Mouse (Mus musculus) thymus, postnatal 4 days (tissue): ENCODE measurements at regions not wholly inside any gene's neighbourhood (a gene's known extent, or its start where the extent isn't known, plus 50 kb on each side); places are given as distances from the start of the nearest gene placed in this dataset.
"Not testable (repeated sequence)": the region's sequence is repeated elsewhere in the genome, so short reads cannot be mapped to it uniquely, and the experiment has no call there.

Source experiments
- DNase-seq: peaks from one replicate; pipeline ENCODE4 v3.0.0; 2021

- DNase-seq = no peak
Measured at GRCm38 (mm10) chr3:81750164-81750563, 182.2 kb upstream of the Ctso start.

GRCm38 (mm10) chr3:81752955-81753354 lies 179.4 kb upstream of the Ctso start:
- DNase-seq = no peak

GRCm38 (mm10) chr3:81760383-81760782 lies 172.0 kb upstream of the Ctso start:
- DNase-seq = no peak

GRCm38 (mm10) chr3:81760914-81761313 lies 171.5 kb upstream of the Ctso start:
- no peak for DNase-seq

GRCm38 (mm10) chr3:81771812-81772211 lies 160.6 kb upstream of the Ctso start:
- DNase-seq = no peak

GRCm38 (mm10) chr3:81773012-81773411 lies 159.4 kb upstream of the Ctso start:
- DNase-seq = no peak

- no peak for DNase-seq
Measured at GRCm38 (mm10) chr3:81782081-81782480, 150.3 kb upstream of the Ctso start.

GRCm38 (mm10) chr3:81782921-81783541 lies 149.4 kb upstream of the Ctso start:
- peak; percentile 20 for DNase-seq

GRCm38 (mm10) chr3:81788915-81789314 lies 143.5 kb upstream of the Ctso start:
- DNase-seq = peak; percentile 11

- no peak for DNase-seq
Measured at GRCm38 (mm10) chr3:81789664-81790063, 142.7 kb upstream of the Ctso start.

GRCm38 (mm10) chr3:81802096-81802495 lies 130.3 kb upstream of the Ctso start:
- no peak for DNase-seq

- no peak for DNase-seq
Measured at GRCm38 (mm10) chr3:81805745-81806144, 126.7 kb upstream of the Ctso start.

- no peak for DNase-seq
Measured at GRCm38 (mm10) chr3:81809604-81810003, 122.8 kb upstream of the Ctso start.

GRCm38 (mm10) chr3:81820304-81820703 lies 112.1 kb upstream of the Ctso start:
- no peak for DNase-seq

GRCm38 (mm10) chr3:81829525-81829924 lies 102.9 kb upstream of the Ctso start:
- DNase-seq = no peak

- no peak for DNase-seq
Measured at GRCm38 (mm10) chr3:81829966-81830599, 102.3 kb upstream of the Ctso start.

GRCm38 (mm10) chr3:81835380-81836157 lies 96.8 kb upstream of the Ctso start:
- DNase-seq = peak; percentile 12

- DNase-seq = no peak
Measured at GRCm38 (mm10) chr3:81836478-81836877, 95.9 kb upstream of the Ctso start.

- DNase-seq = not testable (repeated sequence)
Measured at GRCm38 (mm10) chr3:81838121-81838520, 94.3 kb upstream of the Ctso start.

- no peak for DNase-seq
Measured at GRCm38 (mm10) chr3:81864487-81864886, 67.9 kb upstream of the Ctso start.
